Mouse (Mus musculus) hindbrain, embryonic 12.5 days (tissue): ENCODE measurements around the gene Gm15140. TPM values are rescaled to one million over a fixed set of nuclear protein-coding genes. Genes with fewer than 3 reads are reported as not detected.
"Not testable (repeated sequence)": the region's sequence is repeated elsewhere in the genome, so short reads cannot be mapped to it uniquely, and the experiment has no call there.

Experiments
- ATAC-seq: fragments of 200-750 bp; cut with Nextera tagmentation; 2 replicates; pipeline ENCODE4 v1.8.0; 2017; ENCODE audit warnings: moderate TSS enrichment; ENCODE audit not compliant: low FRiP score
- H3K27ac ChIP-seq: fragments of 300-500 bp; sonication (generic); 2 replicates; pipeline ENCODE4 v1.5.1; 2016; ENCODE audit warnings: mild to moderate bottlenecking
- H3K27me3 ChIP-seq: fragments of 300-500 bp; sonication (generic); 2 replicates; pipeline ENCODE4 v1.6.1; 2016; ENCODE audit warnings: mild to moderate bottlenecking
- H3K36me3 ChIP-seq: fragments of 300-500 bp; sonication (generic); 2 replicates; pipeline ENCODE4 v1.6.1; 2016; ENCODE audit warnings: mild to moderate bottlenecking
- H3K4me1 ChIP-seq: fragments of 300-500 bp; sonication (generic); 2 replicates; pipeline ENCODE4 v1.6.1; 2016
- H3K4me2 ChIP-seq: fragments of 300-500 bp; sonication (generic); replicated peaks from 2 replicates; pipeline ENCODE4 v1.6.1; 2016; ENCODE audit warnings: mild to moderate bottlenecking
- H3K4me3 ChIP-seq: fragments of 300-500 bp; sonication (generic); 2 replicates; pipeline ENCODE4 v1.5.1; 2016; ENCODE audit warnings: mild to moderate bottlenecking
- H3K9ac ChIP-seq: fragments of 300-500 bp; sonication (generic); 2 replicates; pipeline ENCODE4 v1.6.1; 2016; ENCODE audit warnings: mild to moderate bottlenecking, moderate library complexity
- H3K9me3 ChIP-seq: fragments of 300-500 bp; sonication (generic); replicated peaks from 2 replicates; pipeline ENCODE4 v1.6.1; 2016; ENCODE audit warnings: mild to moderate bottlenecking
- WGBS: fragments of 180-500 bp; shearing (Covaris S2); methylation state at CpG from one replicate; pipeline ENCODE4 v1.1.7; 2016; 5-methylcytosine and 5-hydroxymethylcytosine counted together
- polyA plus RNA-seq: library from polyadenylated mRNA; unstranded; fragments of >200 nt; fragmentation: Nextera tagmentation; extraction: Ambion mirVana; gene quantifications from 2 replicates; pipeline ENCODE4 v1.2.1, GENCODE M21; 2016

Gene Gm15140
- not detected in 2 replicates for polyA plus RNA-seq

DNA sequence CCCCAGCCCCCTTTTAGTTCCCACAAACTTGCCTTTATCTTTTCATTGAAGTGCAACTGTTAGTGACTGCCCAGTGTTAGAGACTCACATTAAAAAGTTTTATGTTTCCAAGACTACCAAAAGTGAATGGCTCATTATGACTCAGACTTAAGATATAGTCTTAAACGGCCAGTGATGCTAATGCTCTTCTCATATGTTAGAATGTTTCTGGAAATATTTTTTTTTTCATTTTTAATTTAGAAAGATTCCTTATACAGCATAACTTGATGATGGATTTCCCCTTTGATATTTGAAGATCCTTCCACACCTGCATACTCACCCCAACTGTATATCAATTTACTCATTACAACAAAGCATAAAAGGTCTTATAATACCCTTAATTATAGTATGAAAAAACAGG, at the start of gene Gm15140:
Gene Gm15140 (minus strand): TSS at position 101 of the 400 bp plus-strand sequence.
- not testable (repeated sequence) for H3K27me3 ChIP-seq, ATAC-seq, H3K36me3 ChIP-seq, H3K27ac ChIP-seq, H3K4me3 ChIP-seq, H3K9ac ChIP-seq, H3K4me2 ChIP-seq, H3K9me3 ChIP-seq, H3K4me1 ChIP-seq
- 69% methylated on average over 1 of the region's 1 CpGs for WGBS

Other genes with a start within 250 kb of the Gm15140 start
- gene Samt1, start 108.0 kb downstream of the Gm15140 start, polyA plus RNA-seq: not detected in 2 replicates
- gene 4921511M17Rik, start 86.9 kb downstream of the Gm15140 start, polyA plus RNA-seq: not detected in 2 replicates
- not detected in 2 replicates for gene Gm10057, start 65.6 kb downstream of the Gm15140 start, polyA plus RNA-seq
- not detected in 2 replicates for gene 4930524N10Rik, start 222.7 kb upstream of the Gm15140 start, polyA plus RNA-seq